Mouse (Mus musculus) lung, embryonic 14.5 days (tissue): ENCODE measurements around the gene Tmem246. TPM values are rescaled to one million over a fixed set of nuclear protein-coding genes. Genes with fewer than 3 reads are reported as not detected.

Source experiments
- ATAC-seq: fragments of 200-750 bp; cut with Nextera tagmentation; 2 replicates; pipeline ENCODE4 v1.8.0; 2017; ENCODE audit warnings: mild to moderate bottlenecking, moderate TSS enrichment, moderate library complexity; ENCODE audit not compliant: insufficient read depth
- DNase-seq: peaks from one replicate; pipeline ENCODE4 v3.0.0-alpha.2; 2015
- H3K27ac ChIP-seq: fragments of 300-500 bp; sonication (generic); 2 replicates; pipeline ENCODE4 v1.5.1; 2014; ENCODE audit warnings: low read depth, mild to moderate bottlenecking, moderate library complexity
- H3K27me3 ChIP-seq: fragments of 300-500 bp; sonication (generic); 2 replicates; pipeline ENCODE4 v1.6.1; 2014; ENCODE audit warnings: low read length, control low read depth; ENCODE audit not compliant: insufficient read depth
- H3K36me3 ChIP-seq: fragments of 300-500 bp; sonication (generic); 2 replicates; pipeline ENCODE4 v1.6.1; 2014; ENCODE audit warnings: control low read depth; ENCODE audit not compliant: insufficient read depth
- H3K4me1 ChIP-seq: fragments of 300-500 bp; sonication (generic); 2 replicates; pipeline ENCODE4 v1.6.1; 2014; ENCODE audit warnings: antibody characterized with exemption, control low read depth; ENCODE audit not compliant: insufficient read depth
- H3K4me2 ChIP-seq: fragments of 300-500 bp; sonication (generic); 2 replicates; pipeline ENCODE4 v1.6.1; 2014; ENCODE audit warnings: mild to moderate bottlenecking
- H3K4me3 ChIP-seq: fragments of 300-500 bp; sonication (generic); 2 replicates; pipeline ENCODE4 v1.5.1; 2014; ENCODE audit warnings: low read depth, low read length
- H3K9ac ChIP-seq: fragments of 300-500 bp; sonication (generic); 2 replicates; pipeline ENCODE4 v1.6.1; 2014
- H3K9me3 ChIP-seq: fragments of 300-500 bp; sonication (generic); 2 replicates; pipeline ENCODE4 v1.6.1; 2016; ENCODE audit warnings: low read depth, low read length, control low read depth
- CTCF ChIP-seq: IDR thresholded peaks from 2 replicates; pipeline ENCODE4 v1.5.1; 2016; ENCODE audit warnings: antibody characterized with exemption, low read depth
- WGBS: fragments of 180-500 bp; shearing (Covaris S2); extraction: QIAGEN DNeasy Blood & Tissue Kit; methylation state at CpG from one replicate; pipeline ENCODE4 v1.1.7; 2014; 5-methylcytosine and 5-hydroxymethylcytosine counted together
- polyA plus RNA-seq: library from polyadenylated mRNA; unstranded; fragments of >200 nt; fragmentation: Nextera tagmentation; extraction: Ambion mirVana; gene quantifications from 2 replicates; pipeline ENCODE4 v1.2.1, GENCODE M21; 2014

Tmem246 gene
- polyA plus RNA-seq, 1 experiment from 2014 or later: 21.9 TPM

GRCm38 (mm10) chr4:49581256-49581655, 16.4 kb downstream of the Tmem246 start:
- 68% methylated on average over 4 of the region's 4 CpGs for WGBS

GRCm38 (mm10) chr4:49572194-49572593, 25.5 kb downstream of the Tmem246 start:
- no peaks in the 10 kb centered on the region for H3K4me1 ChIP-seq
- TF ChIP-seq CTCF: no peak
- H3K27ac ChIP-seq: no peak overlapping the region
- H3K9me3 ChIP-seq: no peaks in the 10 kb centered on the region
- no peak overlapping the region for H3K9ac ChIP-seq
- no peak for ATAC-seq
- peak; percentile 23 for DNase-seq
- no peak overlapping the region for H3K4me2 ChIP-seq
- H3K4me3 ChIP-seq: no peak overlapping the region
- no peaks in the 10 kb centered on the region for H3K36me3 ChIP-seq
- H3K27me3 ChIP-seq: no peaks in the 10 kb centered on the region
- WGBS: 69% methylated on average over 4 of the region's 4 CpGs

More at GRCm38 (mm10) chr4:49581256-49581655, 16.4 kb downstream of the Tmem246 start:
- no peak overlapping the region for H3K27ac ChIP-seq
- no peak for ATAC-seq
- 0 out of 2 replicates have a peak, but pooled peaks cover 6% of the 10 kb centered on the region for H3K4me1 ChIP-seq
- DNase-seq: no peak
- TF ChIP-seq CTCF: no peak
- H3K9me3 ChIP-seq: no peaks in the 10 kb centered on the region
- no peak overlapping the region for H3K4me2 ChIP-seq
- H3K4me3 ChIP-seq: no peak overlapping the region
- H3K36me3 ChIP-seq: no peaks in the 10 kb centered on the region
- no peaks in the 10 kb centered on the region for H3K27me3 ChIP-seq
- no peak overlapping the region for H3K9ac ChIP-seq

GRCm38 (mm10) chr4:49567613-49568012, 30.1 kb downstream of the Tmem246 start:
- H3K4me3 ChIP-seq: no peak overlapping the region
- no peaks in the 10 kb centered on the region for H3K27me3 ChIP-seq
- H3K4me1 ChIP-seq: no peaks in the 10 kb centered on the region
- H3K9ac ChIP-seq: no peak overlapping the region
- ATAC-seq (peak; percentile 83), DNase-seq (peak; percentile 91)
- H3K4me2 ChIP-seq: no peak overlapping the region
- H3K36me3 ChIP-seq: no peaks in the 10 kb centered on the region
- H3K9me3 ChIP-seq: no peaks in the 10 kb centered on the region
- peak; percentile 86 for TF ChIP-seq CTCF
- whole genome bisulfite sequencing: 16% methylated on average over 3 of the region's 3 CpGs
- H3K27ac ChIP-seq: no peak overlapping the region

GRCm38 (mm10) chr4:49559915-49560772, 37.5 kb downstream of the Tmem246 start:
- DNase-seq: no peak
- Histone ChIP-seq H3K27me3 (no peaks in the 10 kb centered on the region), H3K9ac (no peak overlapping the region), H3K9me3 (no peaks in the 10 kb centered on the region), H3K27ac (no peak overlapping the region), H3K4me1 (no peaks in the 10 kb centered on the region), H3K36me3 (no peaks in the 10 kb centered on the region), H3K4me3 (no peak overlapping the region), H3K4me2 (no peak overlapping the region)
- ATAC-seq: no peak
- no peak for TF ChIP-seq CTCF
- WGBS: 60% methylated on average over 20 of the region's 20 CpGs

- Histone ChIP-seq H3K4me1 (no peaks in the 10 kb centered on the region), H3K4me2 (no peak overlapping the region), H3K9ac (no peak overlapping the region), H3K27ac (no peak overlapping the region), H3K4me3 (no peak overlapping the region), H3K27me3 (no peaks in the 10 kb centered on the region), H3K9me3 (no peaks in the 10 kb centered on the region), H3K36me3 (no peaks in the 10 kb centered on the region)
- 32% methylated on average over 2 of the region's 2 CpGs for WGBS
- no peak for TF ChIP-seq CTCF
- ATAC-seq (no peak), DNase-seq (no peak)
Observed at GRCm38 (mm10) chr4:49558181-49558580, 39.5 kb downstream of the Tmem246 start.

GRCm38 (mm10) chr4:49557375-49557774, 40.3 kb downstream of the Tmem246 start:
- Histone ChIP-seq H3K4me3 (no peak overlapping the region), H3K4me1 (no peaks in the 10 kb centered on the region), H3K27ac (no peak overlapping the region), H3K27me3 (no peaks in the 10 kb centered on the region), H3K4me2 (no peak overlapping the region), H3K9me3 (no peaks in the 10 kb centered on the region), H3K36me3 (no peaks in the 10 kb centered on the region), H3K9ac (no peak overlapping the region)
- no peak for TF ChIP-seq CTCF
- no peak for ATAC-seq
- no peak for DNase-seq
- 100% methylated on average over 6 of the region's 7 CpGs for WGBS

GRCm38 (mm10) chr4:49553380-49553779, 44.3 kb downstream of the Tmem246 start:
- ATAC-seq (no peak), DNase-seq (no peak)
- TF ChIP-seq CTCF: no peak
- Histone ChIP-seq H3K4me3 (no peak overlapping the region), H3K4me2 (no peak overlapping the region), H3K27ac (no peak overlapping the region), H3K9ac (no peak overlapping the region), H3K4me1 (no peaks in the 10 kb centered on the region), H3K36me3 (no peaks in the 10 kb centered on the region), H3K9me3 (no peaks in the 10 kb centered on the region), H3K27me3 (no peaks in the 10 kb centered on the region)
- WGBS: 80% methylated on average over 5 of the region's 5 CpGs
